Mouse (Mus musculus): Measurements from ENCODE around the gene Hnrnph2. TPM values are rescaled to one million over a fixed set of nuclear protein-coding genes. Genes with fewer than 3 reads are reported as not detected.

Hnrnph2 gene
- total RNA-seq (2021), result 100 to 1,000 TPM; 152 to 157 TPM
- long read RNA-seq, experiment 1, transcript Hnrnph2-202 (4 exons, 2,364 nt), result major isoform, 104 of 144 reads
- long read RNA-seq, experiment 1, transcript Hnrnph2-203 (3 exons, 2,426 nt), result minor isoform, 26 of 144 reads
- long read RNA-seq, experiment 1, partial matches to known transcripts, result 2 of 144 reads
- long read RNA-seq, experiment 1, other reads (novel, unspliced or antisense), result 9 of 144 reads
- long read RNA-seq, experiment 2, transcript Hnrnph2-203 (3 exons, 2,426 nt), result minor isoform, 39 of 198 reads
- long read RNA-seq, experiment 2, transcript Hnrnph2-202 (4 exons, 2,364 nt), result major isoform, 148 of 198 reads
- long read RNA-seq, experiment 2, partial matches to known transcripts, result 8 of 198 reads
- long read RNA-seq, experiment 2, other reads (novel, unspliced or antisense), result 3 of 198 reads

DNA sequence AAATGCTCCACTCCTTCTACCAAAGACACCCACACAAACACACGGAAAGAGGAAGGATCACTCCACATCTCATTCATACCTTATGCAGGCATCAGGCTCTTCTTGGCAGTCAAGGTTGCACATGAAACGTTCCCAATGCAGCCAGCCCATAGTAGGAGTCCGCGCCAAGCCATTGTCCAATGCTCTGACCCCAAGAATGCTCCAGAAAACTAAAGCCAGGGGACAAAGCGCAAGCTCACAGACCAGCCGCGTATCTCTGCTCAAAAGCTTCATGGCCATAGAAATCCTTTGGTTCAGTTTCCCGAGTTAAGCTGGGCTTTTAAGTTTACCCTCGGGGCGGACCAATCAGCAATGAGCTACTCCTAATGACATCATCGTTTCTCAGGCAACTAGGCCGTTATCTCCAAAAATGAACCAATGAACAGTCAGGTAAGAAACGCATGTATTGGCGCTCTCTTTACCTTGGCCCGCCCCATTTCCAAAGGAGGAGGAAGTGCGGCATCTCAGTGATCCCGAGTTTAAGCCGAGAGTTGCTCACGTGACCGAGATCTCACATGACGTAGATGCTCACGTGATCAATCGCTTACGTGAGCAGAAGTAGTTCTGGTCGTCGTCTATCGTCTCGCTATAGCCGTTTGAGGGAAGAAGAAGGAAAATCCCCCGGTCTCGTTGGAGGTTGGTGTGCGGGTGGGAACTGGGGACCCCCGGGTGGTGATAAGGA, at the start of gene Hnrnph2, which contains the start of gene Gla:
Hnrnph2 (plus strand) TSS at position 521 of the 721 bp plus-strand sequence.
Gla (minus strand) TSS at position 467 of the 721 bp plus-strand sequence.
- peak; percentile 84 to 90 for DNase-seq (ENCODE audit: low spot score in 2 of 2)
- TF ChIP-seq CTCF (conservative IDR thresholded peaks at IDR 0.05), result no peak
- Histone ChIP-seq H3K4me3 (peak within 1 kb of the TSS; percentile 67), H3K27ac (peak within 1 kb of the TSS; percentile 96)

DNA sequence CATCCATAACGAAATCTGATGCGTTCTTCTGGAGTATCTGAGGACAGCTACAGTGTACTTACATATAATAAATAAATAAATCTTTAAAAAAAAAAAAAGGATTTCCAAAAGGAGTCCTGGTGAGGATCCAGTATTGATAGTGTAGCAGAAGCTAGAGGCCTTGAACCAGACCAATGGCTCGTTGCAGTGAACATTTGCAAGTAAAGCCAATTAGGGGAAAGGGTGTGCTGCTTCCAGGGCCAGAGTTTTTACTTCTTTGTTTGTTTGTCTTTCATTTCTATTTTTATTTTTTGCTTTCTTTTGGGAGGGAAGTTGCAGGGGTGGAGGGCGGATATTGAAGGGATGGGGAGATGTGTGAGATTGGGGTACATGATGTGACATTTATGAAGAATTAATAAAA, 47.7 kb upstream of the Hnrnph2 start:
- TF ChIP-seq CTCF (conservative IDR thresholded peaks at IDR 0.05), result no peak
- H3K27ac ChIP-seq, result no peak overlapping the region
- H3K4me3 ChIP-seq, result no peak overlapping the region
- DNase-seq (ENCODE audit: low spot score in 2 of 2), result no peak

DNA sequence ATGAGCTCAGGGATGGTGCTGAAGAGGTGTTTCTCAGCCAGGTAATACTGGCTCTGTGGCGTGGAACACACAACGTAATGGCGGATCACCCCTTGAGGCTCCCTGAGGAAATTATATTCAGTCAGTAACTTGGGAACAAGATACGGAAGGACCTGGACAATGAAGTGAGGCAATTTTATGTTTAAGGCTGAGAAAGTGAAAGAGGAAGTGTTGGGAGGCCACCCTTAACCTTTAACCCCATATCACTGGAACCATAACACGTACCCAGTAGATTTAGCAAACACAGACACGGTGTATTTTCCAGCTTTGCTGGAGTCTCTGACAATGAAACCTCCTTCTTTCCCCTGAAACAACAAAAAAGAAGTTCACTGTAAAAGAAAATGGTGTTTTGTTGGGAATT, 46.6 kb upstream of the Hnrnph2 start:
- no peak overlapping the region for H3K27ac ChIP-seq
- no peak for DNase-seq (ENCODE audit: low spot score in 2 of 2)
- H3K4me3 ChIP-seq, result no peak overlapping the region
- no peak for TF ChIP-seq CTCF (conservative IDR thresholded peaks at IDR 0.05)

DNA sequence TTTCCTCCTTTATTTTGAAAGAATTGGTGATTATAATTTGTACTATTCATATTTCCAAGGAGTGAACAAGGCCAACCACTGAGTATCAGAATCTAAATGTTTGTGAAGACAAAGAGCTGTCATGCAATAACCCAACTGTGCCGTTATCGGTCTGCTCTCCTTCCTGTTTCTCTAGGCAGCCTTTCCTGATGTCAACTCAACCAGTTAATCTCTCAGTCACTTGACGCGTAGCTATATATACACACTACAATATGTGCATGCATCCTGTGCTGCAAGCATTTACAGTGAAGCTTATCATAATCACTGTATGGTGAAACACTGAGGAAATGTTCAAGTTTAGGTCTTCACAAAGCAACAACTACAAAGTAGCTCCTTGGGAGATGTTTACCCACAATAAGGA, 36.7 kb upstream of the Hnrnph2 start:
- DNase-seq (ENCODE audit: low spot score in 2 of 2), result no peak
- Histone ChIP-seq H3K4me3 (no peak overlapping the region), H3K27ac (no peak overlapping the region)
- TF ChIP-seq CTCF (conservative IDR thresholded peaks at IDR 0.05), result no peak

DNA sequence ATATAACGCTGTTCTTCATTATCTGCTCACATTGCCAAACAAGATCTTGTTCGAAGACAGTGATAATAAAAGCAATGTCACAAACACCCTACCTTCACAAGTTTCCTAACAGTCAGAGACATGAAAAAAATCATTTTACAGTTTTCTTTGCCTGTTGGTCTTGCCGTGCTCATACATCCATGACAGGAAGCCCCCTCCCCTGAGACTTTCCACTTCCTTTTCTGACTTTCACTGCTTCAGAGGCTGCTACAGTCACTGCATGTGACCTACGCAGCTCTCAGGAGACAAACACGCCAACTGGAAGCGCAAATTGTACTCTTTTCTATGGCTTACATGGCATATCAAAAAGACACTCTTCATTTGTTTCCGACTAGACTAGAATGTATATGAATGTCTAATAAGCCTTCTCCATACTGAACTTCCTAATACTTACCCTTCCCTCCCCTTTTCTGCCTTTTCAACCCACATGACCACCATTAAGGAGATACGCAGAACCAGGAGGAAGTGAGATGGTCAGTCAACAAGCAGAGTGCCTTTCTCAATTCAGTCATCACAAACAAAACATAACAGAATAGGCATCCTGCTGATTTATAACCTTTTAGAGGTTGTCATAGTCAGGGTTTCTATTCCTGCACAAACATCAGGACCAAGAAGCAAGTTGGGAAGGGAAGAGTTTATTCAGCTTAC, 34.3 kb upstream of the Hnrnph2 start:
- H3K27ac ChIP-seq, result no peak overlapping the region
- no peak for DNase-seq (ENCODE audit: low spot score in 2 of 2)
- TF ChIP-seq CTCF (conservative IDR thresholded peaks at IDR 0.05), result no peak

DNA sequence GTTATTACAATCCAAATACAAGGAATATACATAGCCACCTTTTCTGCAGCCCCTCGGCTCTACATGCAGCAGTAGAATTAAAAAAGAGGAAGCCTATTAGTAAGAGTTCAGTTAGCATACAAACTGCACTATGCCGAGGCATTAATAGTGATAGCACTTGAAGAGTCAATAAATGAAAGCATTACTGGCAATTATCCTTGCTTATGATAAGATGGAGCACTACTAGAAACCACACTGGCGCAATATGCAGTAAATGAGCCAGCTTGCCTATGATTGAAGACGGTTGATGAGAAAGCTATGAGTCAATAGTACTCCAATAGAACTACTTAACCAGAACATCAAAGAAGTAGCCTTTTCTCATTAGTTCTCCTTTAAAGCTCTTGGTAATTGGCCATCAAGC, 23.1 kb upstream of the Hnrnph2 start:
- H3K4me3 ChIP-seq, result no peak overlapping the region
- DNase-seq (ENCODE audit: low spot score in 2 of 2), result no peak
- no peak overlapping the region for H3K27ac ChIP-seq
- no peak for TF ChIP-seq CTCF (conservative IDR thresholded peaks at IDR 0.05)

More for the DNA sequence above, 34.3 kb upstream of the Hnrnph2 start:
- no peak overlapping the region for H3K4me3 ChIP-seq

DNA sequence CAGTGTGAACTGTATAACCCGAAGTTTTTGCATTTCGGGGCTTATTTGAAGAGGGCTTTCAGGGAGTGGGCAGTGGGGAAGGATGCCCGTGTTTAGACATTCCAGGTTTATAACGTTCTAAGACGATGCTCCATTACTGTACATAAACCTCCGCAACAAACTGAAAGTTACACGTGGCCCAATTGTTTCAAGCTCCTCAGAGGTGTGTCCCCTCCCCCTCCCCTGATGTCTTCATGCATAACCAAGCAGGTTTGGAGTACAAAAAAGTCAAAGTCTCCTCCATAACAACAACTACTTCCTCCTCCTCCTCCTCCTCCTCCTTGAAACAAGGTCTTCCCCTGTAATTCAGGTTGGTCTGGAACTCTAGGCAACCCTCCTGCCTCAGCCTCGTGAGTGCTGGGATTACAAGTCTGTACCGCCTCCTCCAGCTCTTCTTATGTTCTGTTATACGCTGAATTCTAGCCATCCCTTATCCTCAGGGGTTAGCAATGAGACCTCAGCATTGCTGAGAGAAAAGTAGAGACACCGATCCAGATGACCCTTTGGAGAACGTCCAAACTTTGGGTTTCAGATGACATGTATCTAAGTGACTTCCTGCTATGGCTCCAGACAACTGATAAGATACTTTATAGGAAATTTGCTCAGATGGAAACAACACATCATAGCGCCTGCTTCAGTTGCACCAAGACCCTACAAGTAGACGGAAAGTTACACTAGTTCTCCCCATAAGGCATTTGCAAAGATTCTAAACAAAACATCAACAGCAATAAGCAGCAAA, 20.3 kb upstream of the Hnrnph2 start:
- DNase-seq (ENCODE audit: low spot score in 2 of 2), result no peak
- no peak for TF ChIP-seq CTCF (conservative IDR thresholded peaks at IDR 0.05)
- H3K4me3 ChIP-seq, result no peak overlapping the region
- H3K27ac ChIP-seq, result no peak overlapping the region

DNA sequence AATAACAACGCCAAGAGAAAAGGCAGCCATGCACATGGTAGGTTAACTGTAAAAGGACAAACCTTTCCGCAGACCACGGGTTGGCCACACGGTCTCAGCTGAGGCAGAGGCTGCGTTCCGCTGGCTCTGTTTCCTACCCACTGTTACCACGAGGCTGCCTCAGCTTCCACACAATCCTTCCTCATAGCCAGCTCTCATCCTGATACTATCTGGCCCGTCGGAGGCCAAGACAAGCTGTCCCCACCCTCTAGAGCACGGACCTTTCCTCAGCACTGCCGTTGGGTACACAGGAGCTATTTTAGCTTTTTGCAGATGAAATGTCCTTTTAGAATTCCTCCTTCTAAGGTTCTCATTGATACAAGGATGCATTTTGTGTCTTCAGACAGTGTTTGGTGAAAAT, 18.7 kb upstream of the Hnrnph2 start:
- Histone ChIP-seq H3K4me3 (no peak overlapping the region), H3K27ac (no peak overlapping the region)
- TF ChIP-seq CTCF (conservative IDR thresholded peaks at IDR 0.05), result no peak
- no peak for DNase-seq (ENCODE audit: low spot score in 2 of 2)

DNA sequence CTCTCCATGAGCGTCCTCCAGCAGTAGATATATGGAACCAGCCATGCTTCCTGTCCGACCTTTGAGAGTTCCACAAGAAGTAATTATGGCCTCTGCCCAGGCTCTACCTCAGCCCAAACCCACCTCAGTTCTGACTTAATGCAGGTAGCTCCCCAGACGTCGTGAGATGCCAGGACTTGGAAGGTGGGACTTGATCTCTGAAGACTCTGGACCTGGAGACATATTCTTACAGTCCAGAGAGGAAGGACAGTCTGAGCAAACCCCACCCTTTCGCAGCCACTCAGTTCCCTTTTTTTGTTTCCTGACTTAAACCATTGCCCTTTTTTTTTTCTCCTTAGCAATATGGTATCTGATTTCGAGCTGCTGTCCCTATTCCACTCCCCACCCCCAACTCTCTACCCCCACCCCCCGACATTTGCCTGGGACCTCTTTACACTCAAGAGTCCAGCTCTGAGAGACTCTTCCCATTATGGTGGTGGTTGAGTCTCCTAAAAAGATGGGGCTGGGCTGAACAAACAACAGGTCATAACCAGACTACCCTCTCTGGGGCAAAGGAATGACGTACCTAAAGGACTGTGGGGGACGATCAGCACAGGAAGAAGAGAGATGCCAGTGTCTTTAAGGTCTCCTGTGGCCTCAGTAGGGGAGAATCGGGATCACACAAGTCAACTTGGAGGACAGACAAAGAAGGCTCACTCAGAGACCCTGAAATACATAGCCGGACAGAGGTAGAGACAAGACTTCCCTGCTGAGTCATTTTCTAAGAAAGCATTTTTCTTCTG, 17.9 kb upstream of the Hnrnph2 start, which contains the start of gene Btk:
Btk (minus strand) TSS at position 683 of the 782 bp plus-strand sequence.
- no peak for TF ChIP-seq CTCF (conservative IDR thresholded peaks at IDR 0.05)
- no peak for DNase-seq (ENCODE audit: low spot score in 2 of 2)
- Histone ChIP-seq H3K27ac (no peak within 1 kb of the TSS), H3K4me3 (no peak within 1 kb of the TSS)

DNA sequence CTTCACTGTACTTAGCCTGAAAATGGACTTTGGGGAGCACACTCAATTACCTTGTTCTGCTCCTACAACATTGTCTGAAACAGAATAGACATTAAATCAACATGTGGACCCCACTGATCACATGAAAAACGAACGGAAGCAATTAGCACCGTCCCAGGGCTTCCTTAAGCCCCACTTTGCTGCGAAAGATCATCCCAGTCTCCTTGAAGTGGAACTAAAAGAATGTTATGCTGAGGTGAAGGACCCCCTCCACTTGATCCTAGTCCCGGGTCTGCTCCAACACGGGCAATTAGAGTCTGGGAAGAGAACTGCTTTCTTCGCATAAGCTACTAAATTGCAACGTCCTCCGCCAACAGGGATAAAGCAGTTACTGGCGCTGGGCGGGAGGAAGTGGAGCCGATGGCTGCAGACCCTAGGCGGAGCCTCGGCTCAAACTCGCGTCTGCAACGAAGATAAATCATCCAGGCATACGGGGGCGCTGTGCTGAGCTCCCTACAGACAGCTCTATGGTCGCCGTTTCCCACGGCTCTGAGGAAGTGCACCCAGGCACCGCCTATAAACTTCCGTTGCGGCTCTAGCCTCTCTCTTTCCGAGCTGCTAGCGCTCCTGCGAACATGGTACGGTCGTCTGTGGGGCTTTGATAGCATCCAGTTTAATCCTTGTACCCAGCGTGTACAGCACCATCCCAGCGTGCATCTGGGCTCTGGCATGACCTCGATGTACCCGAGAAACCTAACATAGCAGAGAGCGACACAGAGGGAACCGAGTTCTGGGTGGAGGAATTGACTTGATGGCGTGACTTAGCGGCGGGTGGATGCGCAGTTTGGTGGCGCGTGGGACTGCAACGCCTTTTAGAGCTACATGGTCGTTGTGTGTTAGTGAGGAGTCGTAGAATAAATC, 15.6 kb upstream of the Hnrnph2 start, which contains the start of gene Rpl36a:
Rpl36a (plus strand) TSS at position 552 of the 900 bp plus-strand sequence.
- peak; percentile 83 for TF ChIP-seq CTCF (conservative IDR thresholded peaks at IDR 0.05)
- H3K4me3 ChIP-seq, result peak within 1 kb of the TSS; percentile 60
- H3K27ac ChIP-seq, result peak within 1 kb of the TSS; percentile 85
- DNase-seq (ENCODE audit: low spot score in 2 of 2), result peak; percentile 81 to 89
